Mouse (Mus musculus) E14TG2a.4 (cell line): ENCODE measurements at regions not wholly inside any gene's neighbourhood (a gene's known extent, or its start where the extent isn't known, plus 50 kb on each side); places are given as distances from the start of the nearest gene placed in this dataset.

ENCODE experiments used
- CTCF ChIP-seq: conservative IDR thresholded peaks from 2 replicates; pipeline ENCODE4 v1.5.1; 2014; ENCODE audit warnings: low read length
- POU5F1 ChIP-seq: IDR thresholded peaks from 2 replicates; pipeline ENCODE4 v1.6.1; 2014; ENCODE audit warnings: low read length, borderline replicate concordance

- TF ChIP-seq CTCF, result no peak
- no peak for TF ChIP-seq POU5F1
Measured at GRCm38 (mm10) chr7:37392122-37392521, 381.3 kb downstream of the Zfp536 start.
